Mouse (Mus musculus) ovary, postnatal 36 days (tissue): ENCODE data around the gene Dhrs3.
A peak's percentile ranks its signal among the peaks of the same experiment; 100 is the strongest.

Experiments used
- DNase-seq: peaks from one replicate; pipeline ENCODE4 v3.0.0; 2022; ENCODE audit warnings: low spot score, mixed read lengths

The Dhrs3 gene

GRCm38 (mm10) chr4:144892133-144892936 is at the start of gene Dhrs3:
Gene Dhrs3 (plus strand): TSS chr4:144892827.
- DNase-seq: peak; percentile 84

- no peak for DNase-seq
Observed at GRCm38 (mm10) chr4:144861756-144862505, 30.7 kb upstream of the Dhrs3 start.

GRCm38 (mm10) chr4:144867926-144868325 is 24.7 kb upstream of the Dhrs3 start:
- DNase-seq: no peak

GRCm38 (mm10) chr4:144868584-144868983 is 24.0 kb upstream of the Dhrs3 start:
- DNase-seq: no peak

- DNase-seq: no peak
Observed at GRCm38 (mm10) chr4:144872905-144873304, 19.7 kb upstream of the Dhrs3 start.

- no peak for DNase-seq
Observed at GRCm38 (mm10) chr4:144875576-144876093, 17.0 kb upstream of the Dhrs3 start.

GRCm38 (mm10) chr4:144879549-144879948 is 13.1 kb upstream of the Dhrs3 start:
- DNase-seq: no peak

GRCm38 (mm10) chr4:144881376-144881775 is 11.3 kb upstream of the Dhrs3 start:
- no peak for DNase-seq

GRCm38 (mm10) chr4:144882881-144883331 is 9.7 kb upstream of the Dhrs3 start:
- DNase-seq: no peak

- no peak for DNase-seq
Observed at GRCm38 (mm10) chr4:144886460-144886859, 6.2 kb upstream of the Dhrs3 start.

GRCm38 (mm10) chr4:144888750-144889149 is 3.9 kb upstream of the Dhrs3 start:
- no peak for DNase-seq

- no peak for DNase-seq
Observed at GRCm38 (mm10) chr4:144889505-144890301, 2.9 kb upstream of the Dhrs3 start.

- DNase-seq: no peak
Observed at GRCm38 (mm10) chr4:144890690-144891120, 1.9 kb upstream of the Dhrs3 start.

GRCm38 (mm10) chr4:144891121-144891711 is 1.4 kb upstream of the Dhrs3 start:
- DNase-seq: no peak

GRCm38 (mm10) chr4:144891743-144892132 is 889 bp upstream of the Dhrs3 start:
- DNase-seq: no peak

- no peak for DNase-seq
Observed at GRCm38 (mm10) chr4:144892937-144893272, 278 bp downstream of the Dhrs3 start.

- peak; percentile 51 for DNase-seq
Observed at GRCm38 (mm10) chr4:144893561-144894486, 1.2 kb downstream of the Dhrs3 start.

GRCm38 (mm10) chr4:144894487-144895210 is 2.0 kb downstream of the Dhrs3 start:
- DNase-seq: no peak

- DNase-seq: no peak
Observed at GRCm38 (mm10) chr4:144895211-144895590, 2.6 kb downstream of the Dhrs3 start.

GRCm38 (mm10) chr4:144896321-144896720 is 3.7 kb downstream of the Dhrs3 start:
- DNase-seq: peak; percentile 73
